Mouse (Mus musculus) intestine, embryonic 15.5 days (tissue): ENCODE results near the gene Plcb3. TPM values are rescaled to one million over a fixed set of nuclear protein-coding genes. Genes with fewer than 3 reads are reported as not detected.
A peak's percentile ranks its signal among the peaks of the same experiment; 100 is the strongest.
"Not testable (repeated sequence)": the region's sequence is repeated elsewhere in the genome, so short reads cannot be mapped to it uniquely, and the experiment has no call there.

Experiments
- ATAC-seq: fragments of 200-750 bp; cut with Nextera tagmentation; 2 replicates; pipeline ENCODE4 v1.8.0; 2017; ENCODE audit warnings: moderate TSS enrichment, moderate library complexity
- H3K27ac ChIP-seq: fragments of 300-500 bp; sonication (generic); 2 replicates; pipeline ENCODE4 v1.5.1; 2015; ENCODE audit warnings: mild to moderate bottlenecking, inconsistent platforms
- H3K27me3 ChIP-seq: fragments of 300-500 bp; sonication (generic); replicated peaks from 2 replicates; pipeline ENCODE4 v1.6.1; 2015; ENCODE audit warnings: inconsistent platforms
- H3K36me3 ChIP-seq: fragments of 300-500 bp; sonication (generic); 2 replicates; pipeline ENCODE4 v1.6.1; 2015; ENCODE audit warnings: inconsistent platforms
- H3K4me1 ChIP-seq: fragments of 300-500 bp; sonication (generic); replicated peaks from 2 replicates; pipeline ENCODE4 v1.6.1; 2015; ENCODE audit warnings: inconsistent platforms
- H3K4me2 ChIP-seq: fragments of 300-500 bp; sonication (generic); replicated peaks from 2 replicates; pipeline ENCODE4 v1.6.1; 2015; ENCODE audit warnings: mild to moderate bottlenecking, inconsistent platforms
- H3K4me3 ChIP-seq: fragments of 300-500 bp; sonication (generic); replicated peaks from 2 replicates; pipeline ENCODE4 v1.5.1; 2015; ENCODE audit warnings: inconsistent platforms
- H3K9ac ChIP-seq: fragments of 300-500 bp; sonication (generic); 2 replicates; pipeline ENCODE4 v1.6.1; 2015; ENCODE audit warnings: inconsistent platforms
- H3K9me3 ChIP-seq: fragments of 300-500 bp; sonication (generic); 2 replicates; pipeline ENCODE4 v1.6.1; 2016; ENCODE audit warnings: inconsistent platforms
- WGBS: fragments of 180-500 bp; shearing (Covaris S2); methylation state at CpG from one replicate; pipeline ENCODE4 v1.1.7; 2015; 5-methylcytosine and 5-hydroxymethylcytosine counted together
- polyA plus RNA-seq: library from polyadenylated mRNA; unstranded; fragments of >200 nt; fragmentation: Nextera tagmentation; extraction: Ambion mirVana; gene quantifications from 2 replicates; pipeline ENCODE4 v1.2.1, GENCODE M21; 2015

Plcb3 gene
- polyA plus RNA-seq, 1 experiment from 2014 or later: 187 TPM

- H3K9me3 ChIP-seq: no peaks in the 10 kb centered on the region
- H3K4me3 ChIP-seq: peak overlapping the region; percentile 87
- H3K9ac ChIP-seq: peak overlapping the region; percentile 90
- peak overlapping the region; percentile 73 for H3K4me2 ChIP-seq
- H3K4me1 ChIP-seq: peaks cover 21% of the 10 kb centered on the region
- no peaks in the 10 kb centered on the region for H3K36me3 ChIP-seq
- ATAC-seq: peak; percentile 50
- H3K27me3 ChIP-seq: peaks cover 15% of the 10 kb centered on the region
- peak overlapping the region; percentile 95 for H3K27ac ChIP-seq
- WGBS: 37% methylated on average over 8 of the region's 8 CpGs
Measured at GRCm38 (mm10) chr19:6919876-6920740, 56.2 kb downstream of the Plcb3 start.

GRCm38 (mm10) chr19:6919431-6919830 lies 56.8 kb downstream of the Plcb3 start:
- ATAC-seq: no peak
- H3K36me3 ChIP-seq: no peaks in the 10 kb centered on the region
- no peaks in the 10 kb centered on the region for H3K9me3 ChIP-seq
- H3K27ac ChIP-seq: peak overlapping the region; percentile 95
- peaks cover 19% of the 10 kb centered on the region for H3K4me1 ChIP-seq
- H3K4me2 ChIP-seq: peak overlapping the region; percentile 73
- H3K9ac ChIP-seq: no peak overlapping the region
- no peak overlapping the region for H3K4me3 ChIP-seq
- H3K27me3 ChIP-seq: peaks cover 9% of the 10 kb centered on the region; the same call in 1 of the 2 replicates

- Histone ChIP-seq H3K4me3 (no peak overlapping the region), H3K4me1 (peaks cover 19% of the 10 kb centered on the region), H3K9ac (no peak overlapping the region), H3K4me2 (no peak overlapping the region; the same call in 1 of the 2 replicates), H3K36me3 (peaks cover 7% of the 10 kb centered on the region; the same call in 1 of the 2 replicates), H3K27me3 (peaks cover 6% of the 10 kb centered on the region; the same call in 1 of the 2 replicates), H3K27ac (peak overlapping the region; percentile 33; the same call in 1 of the 2 replicates), H3K9me3 (no peaks in the 10 kb centered on the region)
- ATAC-seq: no peak
- WGBS: 78% methylated on average over 4 of the region's 4 CpGs
Measured at GRCm38 (mm10) chr19:6918321-6918720, 57.9 kb downstream of the Plcb3 start.

GRCm38 (mm10) chr19:6916496-6916895 lies 59.8 kb downstream of the Plcb3 start:
- Histone ChIP-seq H3K4me3 (no peak overlapping the region), H3K9ac (no peak overlapping the region), H3K36me3 (peaks cover 22% of the 10 kb centered on the region), H3K4me1 (peaks cover 16% of the 10 kb centered on the region), H3K9me3 (no peaks in the 10 kb centered on the region), H3K4me2 (no peak overlapping the region), H3K27ac (no peak overlapping the region), H3K27me3 (no peaks in the 10 kb centered on the region)
- WGBS: 73% methylated on average over 4 of the region's 4 CpGs
- no peak for ATAC-seq

- Histone ChIP-seq H3K4me2 (no peak overlapping the region), H3K27me3 (no peaks in the 10 kb centered on the region), H3K4me1 (peaks cover 16% of the 10 kb centered on the region), H3K36me3 (peaks cover 27% of the 10 kb centered on the region), H3K9ac (no peak overlapping the region), H3K9me3 (no peaks in the 10 kb centered on the region), H3K4me3 (no peak overlapping the region), H3K27ac (no peak overlapping the region)
- no peak for ATAC-seq
- WGBS: 83% methylated on average over 4 of the region's 4 CpGs
Measured at GRCm38 (mm10) chr19:6915276-6915675, 61.0 kb downstream of the Plcb3 start.

- H3K9me3 ChIP-seq: no peaks in the 10 kb centered on the region
- H3K4me1 ChIP-seq: peaks cover 9% of the 10 kb centered on the region
- no peak overlapping the region for H3K9ac ChIP-seq
- no peak overlapping the region for H3K27ac ChIP-seq
- H3K4me3 ChIP-seq: no peak overlapping the region
- H3K4me2 ChIP-seq: no peak overlapping the region
- no peaks in the 10 kb centered on the region for H3K27me3 ChIP-seq
- no peak for ATAC-seq
- 90% methylated on average over 9 of the region's 9 CpGs for WGBS
- H3K36me3 ChIP-seq: peaks cover 27% of the 10 kb centered on the region
Measured at GRCm38 (mm10) chr19:6914540-6914939, 61.7 kb downstream of the Plcb3 start.

- Histone ChIP-seq H3K9ac (no peak overlapping the region), H3K9me3 (no peaks in the 10 kb centered on the region), H3K27me3 (no peaks in the 10 kb centered on the region), H3K36me3 (peaks cover 27% of the 10 kb centered on the region), H3K4me2 (no peak overlapping the region), H3K4me3 (no peak overlapping the region), H3K27ac (no peak overlapping the region), H3K4me1 (peaks cover 7% of the 10 kb centered on the region)
- WGBS: 81% methylated on average over 11 of the region's 11 CpGs
- ATAC-seq: no peak
Measured at GRCm38 (mm10) chr19:6913991-6914390, 62.3 kb downstream of the Plcb3 start.

GRCm38 (mm10) chr19:6913036-6913435 lies 63.2 kb downstream of the Plcb3 start:
- no peak overlapping the region for H3K9ac ChIP-seq
- H3K27me3 ChIP-seq: no peaks in the 10 kb centered on the region
- no peak for ATAC-seq
- H3K36me3 ChIP-seq: peaks cover 27% of the 10 kb centered on the region
- H3K4me2 ChIP-seq: no peak overlapping the region
- H3K9me3 ChIP-seq: no peaks in the 10 kb centered on the region
- H3K27ac ChIP-seq: no peak overlapping the region
- 86% methylated on average over 6 of the region's 6 CpGs for WGBS
- peaks cover 13% of the 10 kb centered on the region for H3K4me1 ChIP-seq
- no peak overlapping the region for H3K4me3 ChIP-seq

- H3K36me3 ChIP-seq: peaks cover 27% of the 10 kb centered on the region
- H3K9ac ChIP-seq: no peak overlapping the region
- no peak for ATAC-seq
- no peaks in the 10 kb centered on the region for H3K9me3 ChIP-seq
- H3K4me1 ChIP-seq: peaks cover 20% of the 10 kb centered on the region
- H3K4me3 ChIP-seq: no peak overlapping the region
- H3K27me3 ChIP-seq: no peaks in the 10 kb centered on the region
- H3K27ac ChIP-seq: no peak overlapping the region
- H3K4me2 ChIP-seq: no peak overlapping the region
- WGBS: 93% methylated on average over 15 of the region's 15 CpGs
Measured at GRCm38 (mm10) chr19:6912205-6912970, 63.9 kb downstream of the Plcb3 start.

GRCm38 (mm10) chr19:6911101-6912074 lies 64.9 kb downstream of the Plcb3 start:
- 85% methylated on average over 19 of the region's 19 CpGs for WGBS
- ATAC-seq: no peak
- H3K27me3 ChIP-seq: no peaks in the 10 kb centered on the region
- H3K9ac ChIP-seq: 0 out of 2 replicates have a peak overlapping the region, but pooled peaks have one; percentile 11
- H3K27ac ChIP-seq: peak overlapping the region; percentile 10; the same call in 1 of the 2 replicates
- no peaks in the 10 kb centered on the region for H3K9me3 ChIP-seq
- peaks cover 20% of the 10 kb centered on the region for H3K4me1 ChIP-seq
- H3K36me3 ChIP-seq: peaks cover 35% of the 10 kb centered on the region
- peak overlapping the region; percentile 18 for H3K4me3 ChIP-seq
- H3K4me2 ChIP-seq: peak overlapping the region; percentile 45

GRCm38 (mm10) chr19:6910306-6910705 lies 66.0 kb downstream of the Plcb3 start:
- peaks cover 20% of the 10 kb centered on the region for H3K4me1 ChIP-seq
- H3K9ac ChIP-seq: peak overlapping the region; percentile 68
- under 1% methylated on average over 30 of the region's 30 CpGs for WGBS
- peak overlapping the region; percentile 99 for H3K27ac ChIP-seq
- peak; percentile 54 for ATAC-seq
- not testable (repeated sequence) for H3K9me3 ChIP-seq, H3K27me3 ChIP-seq
- peak overlapping the region; percentile 56 for H3K4me3 ChIP-seq
- H3K36me3 ChIP-seq: peaks cover 35% of the 10 kb centered on the region
- peak overlapping the region; percentile 77 for H3K4me2 ChIP-seq
